Mouse (Mus musculus): ENCODE measurements around the gene Cxcl9. TPM values are rescaled to one million over a fixed set of nuclear protein-coding genes. Genes with fewer than 3 reads are reported as not detected.

Gene Cxcl9
- total and polyA plus RNA-seq, 3 experiments, result not detected

GRCm38 (mm10) chr5:92370392-92370791 lies 42.5 kb upstream of the Cxcl9 start:
- Histone ChIP-seq H3K79me2 (ENCODE audit: control insufficient read depth, insufficient read depth, low read length, poor library complexity) (no peaks in the 10 kb centered on the region), H3K36me3 (ENCODE audit: control insufficient read depth in 1 of 2, insufficient read depth in 2 of 2, low read length in 2 of 2) (no peaks in the 10 kb centered on the region), H3K27ac (ENCODE audit: control insufficient read depth, low read depth, low read length) (no peak overlapping the region), H3K9ac (ENCODE audit: control insufficient read depth, low read depth, low read length, poor library complexity, severe bottlenecking) (no peak overlapping the region), H3K4me1 (ENCODE audit: control insufficient read depth in 1 of 2, insufficient read depth in 2 of 2, low read length in 2 of 2) (peaks cover 0 to 8% of the 10 kb centered on the region in 2 experiments; a peak in 2 of 4 replicates), H3K27me3 (ENCODE audit: control insufficient read depth in 1 of 2, insufficient read depth in 2 of 2, low read length in 2 of 2) (peaks cover 18 to 19% of the 10 kb centered on the region in 2 experiments), H3K4me3 (ENCODE audit: control insufficient read depth in 1 of 2, insufficient read depth in 1 of 2, low read depth in 2 of 2, low read length in 2 of 2) (no peak overlapping the region), H3K9me3 (replicated peaks; ENCODE audit: insufficient read depth, low read length) (no peaks in the 10 kb centered on the region)
- TF ChIP-seq NELFE (IDR thresholded peaks at IDR 0.05; ENCODE audit: low read depth, low read length) (no peak), ZMIZ1 (IDR thresholded peaks at IDR 0.05; ENCODE audit: low read depth, low read length) (no peak), RCOR1 (IDR thresholded peaks at IDR 0.05; ENCODE audit: low read depth, low read length) (no peak), TBP (IDR thresholded peaks at IDR 0.05; ENCODE audit: low read depth, low read length) (no peak), SMC3 (IDR thresholded peaks at IDR 0.05; ENCODE audit: low read depth, low read length) (no peak), ZKSCAN1 (IDR thresholded peaks at IDR 0.05; ENCODE audit: low read depth, low read length) (no peak), CTCF (IDR thresholded peaks at IDR 0.05 in 2 of 3, conservative IDR thresholded peaks at IDR 0.05 in 1 of 3; ENCODE audit: control insufficient read depth in 1 of 3, insufficient read depth in 1 of 3, low read depth in 2 of 3, low read length in 3 of 3, poor library complexity in 1 of 3, severe bottlenecking in 1 of 3) (no peak), TCF12 (IDR thresholded peaks at IDR 0.05; ENCODE audit: low read depth, low read length) (no peak), ZNF384 (IDR thresholded peaks at IDR 0.05; ENCODE audit: low read depth, low read length) (no peak), ELF1 (IDR thresholded peaks at IDR 0.05; ENCODE audit: low read depth, low read length) (no peak), HCFC1 (IDR thresholded peaks at IDR 0.05; ENCODE audit: low read depth, low read length) (no peak), UBTF (IDR thresholded peaks at IDR 0.05; ENCODE audit: borderline replicate concordance, insufficient read depth, low read depth, low read length) (no peak), ZC3H11A (IDR thresholded peaks at IDR 0.05; ENCODE audit: low read depth, low read length) (no peak), GATA1 (IDR thresholded peaks at IDR 0.05; ENCODE audit: low read depth, low read length) (no peak), TAL1 (IDR thresholded peaks at IDR 0.05; ENCODE audit: low read length) (no peak), MXI1 (IDR thresholded peaks at IDR 0.05; ENCODE audit: low read depth, low read length) (no peak), MAX (IDR thresholded peaks at IDR 0.05; ENCODE audit: low read length) (no peak), EP300 (IDR thresholded peaks at IDR 0.05; ENCODE audit: low read depth in 1 of 2, low read length in 2 of 2) (no peak), MAZ (IDR thresholded peaks at IDR 0.05; ENCODE audit: low read depth, low read length) (no peak)
- DNase-seq (ENCODE audit: low read depth, low spot score), result no peak

GRCm38 (mm10) chr5:92369151-92369994 lies 41.5 kb upstream of the Cxcl9 start:
- TF ChIP-seq SIN3A (IDR thresholded peaks at IDR 0.05; ENCODE audit: low read length), result no peak
- no peak for TF ChIP-seq E2F4 (IDR thresholded peaks at IDR 0.05; ENCODE audit: borderline replicate concordance, low read depth, low read length)
- TF ChIP-seq MAX (IDR thresholded peaks at IDR 0.05; ENCODE audit: low read length), result no peak
- no peak for TF ChIP-seq POLR2AphosphoS2 (IDR thresholded peaks at IDR 0.05; ENCODE audit: low read length)
- TF ChIP-seq CHD2 (IDR thresholded peaks at IDR 0.05; ENCODE audit: low read length), result no peak
- TF ChIP-seq TAL1 (IDR thresholded peaks at IDR 0.05; ENCODE audit: low read length), result no peak
- TF ChIP-seq MXI1 (IDR thresholded peaks at IDR 0.05; ENCODE audit: low read depth, low read length), result no peak
- no peak for TF ChIP-seq ZMIZ1 (IDR thresholded peaks at IDR 0.05; ENCODE audit: low read depth, low read length)
- TF ChIP-seq MEF2A (IDR thresholded peaks at IDR 0.05; ENCODE audit: extremely low read depth, insufficient replicate concordance, low read depth, low read length, poor library complexity, severe bottlenecking), result no peak
- TF ChIP-seq ETS1 (IDR thresholded peaks at IDR 0.05; ENCODE audit: low read depth, low read length), result no peak
- no peak for TF ChIP-seq ZKSCAN1 (IDR thresholded peaks at IDR 0.05; ENCODE audit: low read depth, low read length)
- no peak for TF ChIP-seq TBP (IDR thresholded peaks at IDR 0.05; ENCODE audit: low read depth, low read length)
- no peak for TF ChIP-seq NRF1 (IDR thresholded peaks at IDR 0.05; ENCODE audit: insufficient read depth, low read depth, low read length, poor library complexity, severe bottlenecking)
- TF ChIP-seq GATA1 (IDR thresholded peaks at IDR 0.05; ENCODE audit: low read depth, low read length), result no peak
- TF ChIP-seq RCOR1 (IDR thresholded peaks at IDR 0.05; ENCODE audit: low read depth, low read length), result no peak
- TF ChIP-seq USF1 (IDR thresholded peaks at IDR 0.05; ENCODE audit: low read depth, low read length), result no peak
- Histone ChIP-seq H3K36me3 (ENCODE audit: control insufficient read depth in 1 of 2, insufficient read depth in 2 of 2, low read length in 2 of 2) (no peaks in the 10 kb centered on the region), H3K27me3 (ENCODE audit: control insufficient read depth in 1 of 2, insufficient read depth in 2 of 2, low read length in 2 of 2) (peaks cover 18 to 25% of the 10 kb centered on the region in 2 experiments), H3K27ac (ENCODE audit: control insufficient read depth, low read depth, low read length) (no peak overlapping the region), H3K4me3 (ENCODE audit: control insufficient read depth in 1 of 2, insufficient read depth in 1 of 2, low read depth in 2 of 2, low read length in 2 of 2) (no peak overlapping the region), H3K4me1 (ENCODE audit: control insufficient read depth in 1 of 2, insufficient read depth in 2 of 2, low read length in 2 of 2) (no peaks in the 10 kb centered on the region), H3K79me2 (ENCODE audit: control insufficient read depth, insufficient read depth, low read length, poor library complexity) (no peaks in the 10 kb centered on the region), H3K9me3 (replicated peaks; ENCODE audit: insufficient read depth, low read length) (no peaks in the 10 kb centered on the region), H3K9ac (ENCODE audit: control insufficient read depth, low read depth, low read length, poor library complexity, severe bottlenecking) (no peak overlapping the region)
- no peak for DNase-seq (ENCODE audit: low read depth, low spot score)

Data from MEL (cell line).